Mouse (Mus musculus) midbrain, embryonic 13.5 days (tissue): ENCODE measurements at regions not wholly inside any gene's neighbourhood (a gene's known extent, or its start where the extent isn't known, plus 50 kb on each side); places are given as distances from the start of the nearest gene placed in this dataset.

Experiments used
- ATAC-seq: fragments of 200-750 bp; cut with Nextera tagmentation; 2 replicates; pipeline ENCODE4 v1.8.0; 2017; ENCODE audit warnings: mild to moderate bottlenecking, moderate TSS enrichment, moderate library complexity
- H3K27ac ChIP-seq: fragments of 300-500 bp; sonication (generic); 2 replicates; pipeline ENCODE4 v1.5.1; 2015; ENCODE audit warnings: inconsistent platforms, mild to moderate bottlenecking, moderate library complexity
- H3K27me3 ChIP-seq: fragments of 300-500 bp; sonication (generic); 2 replicates; pipeline ENCODE4 v1.6.1; 2015; ENCODE audit warnings: mild to moderate bottlenecking, inconsistent platforms
- H3K36me3 ChIP-seq: fragments of 300-500 bp; sonication (generic); 2 replicates; pipeline ENCODE4 v1.6.1; 2015; ENCODE audit warnings: mild to moderate bottlenecking, inconsistent platforms
- H3K4me1 ChIP-seq: fragments of 300-500 bp; sonication (generic); replicated peaks from 2 replicates; pipeline ENCODE4 v1.6.1; 2015; ENCODE audit warnings: inconsistent platforms
- H3K4me2 ChIP-seq: fragments of 300-500 bp; sonication (generic); replicated peaks from 2 replicates; pipeline ENCODE4 v1.6.1; 2015; ENCODE audit warnings: moderate library complexity, mild to moderate bottlenecking, inconsistent platforms
- H3K4me3 ChIP-seq: fragments of 300-500 bp; sonication (generic); replicated peaks from 2 replicates; pipeline ENCODE4 v1.5.1; 2015; ENCODE audit warnings: mild to moderate bottlenecking, inconsistent platforms
- H3K9ac ChIP-seq: fragments of 300-500 bp; sonication (generic); replicated peaks from 2 replicates; pipeline ENCODE4 v1.6.1; 2015; ENCODE audit warnings: mild to moderate bottlenecking, inconsistent platforms
- H3K9me3 ChIP-seq: fragments of 300-500 bp; sonication (generic); 2 replicates; pipeline ENCODE4 v1.6.1; 2016; ENCODE audit warnings: mild to moderate bottlenecking, inconsistent platforms
- WGBS: fragments of 180-500 bp; shearing (Covaris S2); methylation state at CpG from one replicate; pipeline ENCODE4 v1.1.7; 2015; 5-methylcytosine and 5-hydroxymethylcytosine counted together

DNA sequence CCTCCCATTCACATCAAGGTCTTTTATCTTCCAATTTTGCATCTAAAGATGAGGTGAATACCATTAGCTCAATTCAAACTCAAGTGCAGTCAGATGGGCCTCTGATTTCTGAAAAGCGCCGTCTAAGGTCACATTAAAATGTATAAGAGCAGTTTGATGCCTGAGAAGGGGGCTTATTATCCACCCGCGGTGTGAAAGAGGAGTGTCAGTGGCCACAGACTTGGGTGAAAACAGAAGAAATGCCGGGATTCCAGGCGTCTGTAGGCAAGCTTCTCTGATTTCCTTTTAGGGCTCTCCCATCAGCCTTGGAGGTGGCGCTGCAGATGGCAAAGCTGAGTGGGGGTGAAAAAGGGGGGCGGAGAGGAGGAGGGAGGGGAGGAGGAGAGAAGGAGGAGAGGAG lies 143.7 kb downstream of the Bcl11b start:
- Histone ChIP-seq H3K27me3 (no peaks in the 10 kb centered on the region), H3K27ac (0 out of 2 replicates have a peak overlapping the region, but pooled peaks have one; percentile 39), H3K4me2 (peak overlapping the region; percentile 30), H3K9me3 (peaks cover 4% of the 10 kb centered on the region), H3K36me3 (no peaks in the 10 kb centered on the region), H3K9ac (no peak overlapping the region), H3K4me1 (peaks cover 17% of the 10 kb centered on the region), H3K4me3 (no peak overlapping the region)
- ATAC-seq = no peak; the same call in 1 of the 2 replicates
- WGBS = 13% methylated on average over 8 of the region's 8 CpGs

DNA sequence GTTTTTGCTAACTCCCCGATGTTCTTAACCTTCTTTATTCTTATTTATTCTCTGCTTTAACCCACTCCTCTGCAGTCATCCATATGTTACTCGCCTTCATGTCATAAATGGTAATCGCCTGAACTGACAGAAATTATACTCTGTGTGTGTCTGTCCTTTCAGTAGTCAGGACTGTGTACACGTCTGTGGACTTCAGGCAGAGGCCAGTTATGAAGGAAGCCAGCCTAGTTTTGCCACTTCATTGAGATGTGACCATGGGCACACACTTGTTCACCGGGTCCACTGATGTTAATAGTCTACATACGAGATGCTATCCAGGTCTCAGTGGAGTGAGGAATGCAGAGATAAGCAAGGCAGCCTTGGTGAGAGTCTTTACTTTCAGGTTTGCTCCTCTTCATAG lies 143.0 kb downstream of the Bcl11b start:
- H3K4me1 ChIP-seq = peaks cover 17% of the 10 kb centered on the region
- H3K4me2 ChIP-seq = no peak overlapping the region
- WGBS = 80% methylated on average over 6 of the region's 6 CpGs
- no peak overlapping the region for H3K9ac ChIP-seq
- no peak overlapping the region for H3K4me3 ChIP-seq
- H3K9me3 ChIP-seq = peaks cover 4% of the 10 kb centered on the region
- ATAC-seq = no peak
- H3K27me3 ChIP-seq = no peaks in the 10 kb centered on the region
- no peaks in the 10 kb centered on the region for H3K36me3 ChIP-seq
- H3K27ac ChIP-seq = no peak overlapping the region
